ENCODE assay signal across 33 mouse cellular contexts in the genomic region with DNA sequence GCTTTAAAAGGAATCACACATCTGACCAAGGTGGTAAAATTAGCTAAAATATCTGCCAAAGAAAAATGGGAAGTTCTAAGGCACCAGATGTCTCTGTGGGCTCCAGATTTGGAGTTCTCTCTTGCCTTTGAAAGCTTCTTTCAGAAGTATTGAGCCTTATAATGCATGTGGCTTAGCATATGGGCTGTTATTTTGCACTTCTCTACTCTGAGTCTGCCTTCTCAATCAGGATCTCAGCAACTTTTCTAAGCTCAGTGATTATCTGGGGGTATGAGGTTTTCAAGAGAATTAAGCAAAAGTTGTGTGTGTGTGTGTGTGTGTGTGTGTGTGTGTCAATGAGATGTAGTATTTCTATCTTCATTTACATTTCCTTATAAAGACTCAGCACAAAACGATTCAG.
DNase-seq lines count a peak whose midpoint lies in the region; ATAC-seq and TF ChIP-seq lines count a peak whose summit lies in the region.
"Had no signal": no experiment of that assay in that cellular context is flagged by ENCODE, and none has a peak within 500 bp of the region (broad histone marks: within the 10 kb centered on the region; RNA-seq: fewer than 3 reads in every experiment).

No protein-coding gene starts in this region.

- H3K27me3 ChIP-seq in forebrain, postnatal 0 days (ENCODE audit: insufficient read depth, low read length), result no peaks in the 10 kb centered on the region
- H3K27me3 ChIP-seq in forebrain, embryonic 11.5 days (ENCODE audit: control insufficient read depth, insufficient read depth, low read length), result no peaks in the 10 kb centered on the region
- H3K27me3 ChIP-seq in kidney, adult 2 months (replicated peaks; ENCODE audit: control insufficient read depth, insufficient read depth, low read length), result no peaks in the 10 kb centered on the region
- H3K27me3 ChIP-seq: CH12.LX; hindbrain, embryonic 12.5 days; intestine, embryonic 15.5 days; liver, embryonic 12.5 days; megakaryocyte, embryonic 14.5 days; midbrain, embryonic 13.5 days had no signal

- H3K27ac ChIP-seq in forebrain, postnatal 0 days (ENCODE audit: low read depth, low read length), result no peak overlapping the region
- H3K27ac ChIP-seq in forebrain, embryonic 11.5 days (ENCODE audit: low read depth, low read length), result no peak overlapping the region
- no peak overlapping the region; the same call in 1 of the 2 replicates for H3K27ac ChIP-seq in left cerebral cortex, adult 2 months
- no peak overlapping the region for H3K27ac ChIP-seq in kidney, adult 2 months (ENCODE audit: insufficient read depth, low read depth, low read length)
- H3K27ac ChIP-seq: hindbrain, embryonic 12.5 days; hindbrain, postnatal 0 days; intestine, embryonic 15.5 days; liver, embryonic 12.5 days; midbrain, embryonic 13.5 days had no signal

- no peak for TF ChIP-seq POLR2A in kidney, adult 2 months (IDR thresholded peaks at IDR 0.05; ENCODE audit: low read depth, low read length)

- H3K9me3 ChIP-seq in forebrain, postnatal 0 days (ENCODE audit: low read length), result no peaks in the 10 kb centered on the region
- no peaks in the 10 kb centered on the region for H3K9me3 ChIP-seq in forebrain, embryonic 11.5 days (ENCODE audit: control insufficient read depth, low read length)
- H3K9me3 ChIP-seq: hindbrain, embryonic 12.5 days; intestine, embryonic 15.5 days; liver, embryonic 12.5 days; midbrain, embryonic 13.5 days had no signal

- peak; percentile 28 for DNase-seq in forebrain, postnatal 0 days
- no peak for DNase-seq in forebrain, embryonic 11.5 days (ENCODE audit: low spot score)
- peak; percentile 49 for DNase-seq in left cerebral cortex, adult 11 months (ENCODE audit: low spot score)
- no peak for DNase-seq in left cerebral cortex, adult 2 months (ENCODE audit: extremely low spot score in 1 of 2, low spot score in 2 of 2)
- DNase-seq in layer of hippocampus, adult 9-10 months (ENCODE audit: low spot score), result peak; percentile 30
- peak; percentile 66 to 77 for DNase-seq in right cerebral cortex, postnatal 10 days (ENCODE audit: low spot score in 2 of 2)
- DNase-seq in kidney, adult 2 months, result no peak
- no peak for DNase-seq in lung, postnatal 14 days
- DNase-seq: adrenal gland, adult 2 months; adrenal gland, postnatal 36 days; cerebellum, adult 2 months; cerebellum, postnatal 36 days; gastrocnemius, postnatal 25 days; heart, adult 18-20 months; heart, postnatal 36 days; kidney, adult 9 months; kidney, postnatal 10 days; liver, postnatal 0 days; lung, postnatal 4 days; retina, postnatal 1 day; spleen, adult 18-20 months; thymus, adult 18-20 months; thymus, postnatal 25 days had no signal

- intact Hi-C loops in left cerebral cortex, adult 2 months (cut with DNase I), result loop anchor here (1.0 to 10.0 kb wide), 3 partner anchors 91 to 219 kb away; no protein-coding TSS in a partner anchor

- 60% methylated on average over 1 of the region's 1 CpGs for WGBS in forebrain, postnatal 0 days
- WGBS in forebrain, embryonic 11.5 days, result 66% methylated on average over 1 of the region's 1 CpGs
- 71% methylated on average over 1 of the region's 1 CpGs for WGBS in kidney, adult 2 months

- no peak overlapping the region for H3K4me2 ChIP-seq in forebrain, postnatal 0 days (ENCODE audit: low read depth)
- H3K4me2 ChIP-seq in forebrain, embryonic 11.5 days (ENCODE audit: low read depth, low read length, severe bottlenecking), result no peak overlapping the region
- H3K4me2 ChIP-seq: heart, embryonic 11.5 days; hindbrain, embryonic 12.5 days; intestine, embryonic 15.5 days; liver, embryonic 12.5 days; midbrain, embryonic 13.5 days had no signal

- H3K4me3 ChIP-seq in forebrain, postnatal 0 days (ENCODE audit: low read depth, low read length), result no peak overlapping the region
- H3K4me3 ChIP-seq in forebrain, embryonic 11.5 days (ENCODE audit: low read depth, low read length), result no peak overlapping the region
- no peak overlapping the region for H3K4me3 ChIP-seq in left cerebral cortex, adult 2 months
- H3K4me3 ChIP-seq in kidney, adult 2 months (ENCODE audit: insufficient read depth, low read depth, low read length), result no peak overlapping the region
- H3K4me3 ChIP-seq: hindbrain, embryonic 12.5 days; intestine, embryonic 15.5 days; liver, embryonic 12.5 days; megakaryocyte, embryonic 14.5 days; midbrain, embryonic 13.5 days had no signal

- no peaks in the 10 kb centered on the region for H3K4me1 ChIP-seq in forebrain, postnatal 0 days (ENCODE audit: insufficient read depth)
- 0 out of 2 replicates have a peak, but pooled peaks cover 4% of the 10 kb centered on the region for H3K4me1 ChIP-seq in forebrain, embryonic 11.5 days (replicated peaks; ENCODE audit: control insufficient read depth, insufficient read depth, low read length)
- H3K4me1 ChIP-seq in kidney, adult 2 months (ENCODE audit: control insufficient read depth, insufficient read depth, low read length), result no peaks in the 10 kb centered on the region
- H3K4me1 ChIP-seq: hindbrain, embryonic 12.5 days; intestine, embryonic 15.5 days; liver, embryonic 12.5 days; megakaryocyte, embryonic 14.5 days had no signal

- ATAC-seq in forebrain, postnatal 0 days, result peak; percentile 50; the same call in 1 of the 2 replicates
- ATAC-seq in forebrain, embryonic 11.5 days (replicated peaks; ENCODE audit: low FRiP score), result no peak
- ATAC-seq: activated CD4-positive, CD25-positive, alpha-beta regulatory T cell, adult 4 months; forebrain, embryonic 14.5 days; hindbrain, postnatal 0 days; intestine, embryonic 15.5 days; liver, embryonic 12.5 days; liver, postnatal 0 days; midbrain, embryonic 13.5 days had no signal

- TF ChIP-seq CTCF in forebrain, postnatal 0 days (IDR thresholded peaks at IDR 0.05; ENCODE audit: low read depth), result no peak
- no peak for TF ChIP-seq CTCF in left cerebral cortex, adult 2 months (IDR thresholded peaks at IDR 0.05)
- no peak for TF ChIP-seq CTCF in kidney, adult 2 months (conservative IDR thresholded peaks at IDR 0.05; ENCODE audit: insufficient read depth, insufficient read length, low read depth, low read length)

- no peaks in the 10 kb centered on the region for H3K36me3 ChIP-seq in forebrain, postnatal 0 days (ENCODE audit: insufficient read depth)
- no peaks in the 10 kb centered on the region for H3K36me3 ChIP-seq in forebrain, embryonic 11.5 days (ENCODE audit: control insufficient read depth, insufficient read depth, low read length)
- H3K36me3 ChIP-seq in kidney, adult 2 months (ENCODE audit: control insufficient read depth, insufficient read depth, low read length), result no peaks in the 10 kb centered on the region
- H3K36me3 ChIP-seq: hindbrain, embryonic 12.5 days; intestine, embryonic 15.5 days; liver, embryonic 12.5 days; midbrain, embryonic 13.5 days had no signal

- no peak overlapping the region for H3K9ac ChIP-seq in forebrain, postnatal 0 days
- no peak overlapping the region for H3K9ac ChIP-seq in forebrain, embryonic 11.5 days (ENCODE audit: low read length)
- H3K9ac ChIP-seq: hindbrain, embryonic 12.5 days; intestine, embryonic 15.5 days; liver, embryonic 12.5 days; liver, postnatal 0 days; midbrain, embryonic 13.5 days had no signal

Comparison
In these comparisons a context has a peak if more than half of its experiments do, and no peak if none do; other contexts are left out.
1. DNase-seq: peak in forebrain, postnatal 0 days (single experiment), left cerebral cortex, adult 11 months (single experiment), layer of hippocampus, adult 9-10 months (single experiment) and right cerebral cortex, postnatal 10 days (2 of 2); none in forebrain, embryonic 11.5 days (single experiment), left cerebral cortex, adult 2 months (0 of 2), kidney, adult 2 months (single experiment) and lung, postnatal 14 days (single experiment).